Mouse (Mus musculus): ENCODE measurements around the gene Arhgdig.
A peak's percentile ranks its signal among the peaks of the same experiment; 100 is the strongest.

Gene Arhgdig

DNA sequence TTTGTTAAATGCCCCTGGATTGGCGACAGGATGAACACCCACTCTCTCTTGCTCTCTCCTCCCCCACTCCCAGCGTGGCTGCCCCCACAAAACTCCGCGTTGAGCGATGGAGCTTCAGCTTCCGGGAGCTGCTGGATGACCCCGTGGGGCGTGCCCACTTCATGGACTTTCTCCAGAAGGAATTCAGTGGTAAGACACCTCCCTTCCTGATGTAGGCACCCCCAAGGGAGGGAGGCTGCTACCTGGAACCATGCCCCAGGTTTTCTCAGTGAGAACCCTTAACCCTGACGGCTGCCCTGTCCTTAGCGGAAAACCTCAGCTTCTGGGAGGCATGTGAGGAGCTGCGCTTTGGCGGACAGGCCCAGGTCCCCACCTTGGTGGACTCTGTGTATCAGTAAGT lies at the start of gene Arhgdig:
Gene Arhgdig, minus strand, starts transcription at position 101 of the 400 bp plus-strand sequence.
- DNase-seq, result no peak

DNA sequence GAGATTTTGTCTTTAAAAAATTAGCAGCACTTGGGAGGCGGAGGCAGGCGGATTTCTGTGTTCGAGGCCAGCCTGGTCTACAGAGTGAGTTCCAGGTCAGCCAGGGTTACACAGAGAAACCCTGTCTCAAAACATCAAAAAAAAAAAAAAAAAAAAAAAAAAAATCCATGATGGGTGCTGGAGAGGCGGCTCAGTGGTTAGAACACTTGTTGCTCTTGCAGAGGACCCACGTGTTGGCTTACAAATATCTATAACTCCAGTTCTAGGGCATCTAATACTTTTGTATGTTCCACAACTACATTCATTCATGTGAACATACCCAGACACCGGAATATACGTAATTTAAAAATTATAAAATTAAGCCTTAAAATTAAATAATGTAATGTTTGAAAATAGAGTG lies 47.7 kb upstream of the Arhgdig start:
- no peak for DNase-seq

GRCm38 (mm10) chr17:26253399-26253798 lies 45.8 kb upstream of the Arhgdig start:
- DNase-seq, result no peak

DNA sequence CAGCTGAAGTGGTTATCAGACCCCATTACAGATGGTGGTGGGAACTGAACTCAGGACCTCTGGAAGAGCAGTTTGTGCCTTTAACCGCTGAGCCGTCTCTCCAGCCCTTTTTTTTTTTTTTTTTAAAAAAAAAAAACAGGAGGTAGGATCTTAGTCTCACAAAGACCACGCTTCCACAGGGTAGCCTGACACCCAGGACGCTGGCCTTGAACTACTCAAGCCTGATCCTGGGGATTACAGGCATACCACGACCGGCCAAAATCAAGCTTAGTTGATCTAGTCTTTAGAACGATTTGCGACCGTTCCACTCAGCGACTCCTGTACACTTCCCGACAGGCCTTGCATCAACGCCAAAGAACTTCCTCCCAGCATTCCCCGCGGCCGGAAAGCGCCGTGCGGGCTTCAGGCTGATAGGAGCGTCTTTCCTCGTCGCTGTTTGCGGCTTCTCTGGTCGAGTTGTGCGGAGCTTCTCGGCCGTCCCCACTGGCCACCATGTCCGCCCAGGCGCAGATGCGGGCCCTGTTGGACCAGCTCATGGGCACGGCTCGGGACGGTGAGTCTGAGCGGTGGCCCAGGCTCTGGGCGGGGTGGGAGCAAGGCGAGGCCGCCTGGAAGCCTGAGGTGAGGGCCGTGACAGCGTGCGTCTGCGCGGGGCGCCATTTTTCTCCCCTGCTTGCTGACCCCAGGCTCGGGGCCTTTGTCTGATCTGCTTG lies 45.1 kb upstream of the Arhgdig start, which contains the start of gene Luc7l:
Gene Luc7l, plus strand, starts transcription at position 358 of the 713 bp plus-strand sequence.
- peak; percentile 93 for DNase-seq

GRCm38 (mm10) chr17:26251886-26252538 lies 44.4 kb upstream of the Arhgdig start:
- DNase-seq, result no peak

GRCm38 (mm10) chr17:26244101-26244841 lies 36.7 kb upstream of the Arhgdig start, which contains the start of gene Fam234a:
TSS of gene Fam234a (minus strand) at chr17:26244242.
- peak; percentile 89 for DNase-seq

GRCm38 (mm10) chr17:26243471-26244100 lies 36.0 kb upstream of the Arhgdig start:
- no peak for DNase-seq

- DNase-seq, result no peak
Observed at GRCm38 (mm10) chr17:26240990-26241389, 33.4 kb upstream of the Arhgdig start.

GRCm38 (mm10) chr17:26240120-26240790 lies 32.7 kb upstream of the Arhgdig start:
- no peak for DNase-seq

DNA sequence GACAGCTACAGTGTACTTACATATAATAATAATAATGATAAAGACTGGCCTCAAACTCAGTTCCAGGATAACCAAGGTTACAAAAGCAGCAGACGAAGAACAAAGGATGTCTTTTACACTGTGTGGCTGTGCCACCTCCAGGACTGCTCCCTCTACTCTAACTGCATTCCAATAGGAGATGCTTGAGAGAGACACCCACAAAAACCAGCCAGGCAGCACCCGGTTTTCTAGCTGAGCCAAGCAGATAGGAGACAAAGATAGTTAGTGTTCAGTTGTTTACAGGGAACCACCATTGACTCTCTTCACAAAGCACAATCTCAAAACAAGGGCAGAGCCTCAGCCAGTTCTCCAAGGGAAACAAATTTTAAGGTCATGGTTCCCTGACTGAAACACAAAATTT lies 32.0 kb upstream of the Arhgdig start:
- no peak for DNase-seq

DNA sequence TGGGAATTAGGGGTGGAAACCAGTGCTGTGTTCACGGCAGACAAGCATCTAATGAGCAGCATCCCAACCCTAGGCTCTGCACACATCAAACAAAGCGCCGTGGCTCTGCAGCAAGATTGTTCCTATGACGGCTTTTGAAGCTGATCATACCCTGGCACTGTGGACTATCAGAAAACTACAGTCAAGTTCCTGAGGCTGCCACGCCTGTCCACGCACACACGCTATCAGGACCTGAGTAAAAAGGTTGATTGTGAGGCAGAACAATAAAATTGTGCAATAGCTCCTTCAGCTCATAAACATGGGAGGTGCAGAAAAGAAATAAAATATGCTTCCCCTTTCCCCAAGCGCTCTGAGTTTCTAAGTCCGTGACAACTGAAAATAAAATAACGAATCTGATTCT lies 30.1 kb upstream of the Arhgdig start:
- DNase-seq, result no peak

GRCm38 (mm10) chr17:26235077-26235815 lies 27.7 kb upstream of the Arhgdig start:
- no peak for DNase-seq

DNA sequence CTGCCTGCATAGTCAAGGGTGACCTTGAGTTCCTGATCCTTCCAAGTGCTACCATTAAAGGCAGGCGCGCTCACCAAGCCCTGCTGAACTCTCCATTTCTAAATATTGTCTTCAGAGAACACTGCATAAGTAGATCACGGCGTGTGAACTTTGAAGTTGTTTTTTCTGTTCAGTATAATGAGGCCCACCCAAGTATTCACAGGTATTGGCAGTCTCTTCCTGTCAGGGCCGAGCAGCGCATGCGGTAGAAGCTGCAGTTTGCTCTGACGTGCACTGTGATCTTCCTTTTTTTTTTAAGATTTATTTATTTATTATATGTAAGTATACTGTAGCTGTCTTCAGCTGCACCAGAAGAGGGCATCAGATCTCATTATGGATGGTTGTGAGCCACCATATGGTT lies 26.8 kb upstream of the Arhgdig start:
- no peak for DNase-seq

GRCm38 (mm10) chr17:26232863-26233262 lies 25.3 kb upstream of the Arhgdig start:
- DNase-seq, result no peak

- no peak for DNase-seq
Observed at GRCm38 (mm10) chr17:26231156-26231555, 23.6 kb upstream of the Arhgdig start.

DNA sequence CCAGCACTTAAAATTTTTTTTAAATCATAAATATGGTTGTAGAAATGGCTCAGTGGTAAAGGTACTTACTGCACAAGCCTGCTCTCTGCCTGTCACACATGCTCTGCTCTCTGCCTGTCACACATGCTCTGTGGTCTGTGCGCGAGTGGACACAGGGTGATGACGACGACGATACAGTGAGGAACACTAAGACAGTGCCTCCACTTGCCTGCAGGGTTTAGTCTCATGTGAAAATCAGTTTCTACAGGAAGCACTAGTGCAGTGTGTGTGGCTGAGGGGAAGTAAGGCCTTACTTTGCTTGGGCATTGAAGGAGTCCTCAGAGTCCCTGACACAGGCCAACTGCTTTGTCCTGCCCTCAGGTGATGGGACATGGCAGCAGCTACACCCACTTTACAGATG lies 22.2 kb upstream of the Arhgdig start:
- no peak for DNase-seq

DNA sequence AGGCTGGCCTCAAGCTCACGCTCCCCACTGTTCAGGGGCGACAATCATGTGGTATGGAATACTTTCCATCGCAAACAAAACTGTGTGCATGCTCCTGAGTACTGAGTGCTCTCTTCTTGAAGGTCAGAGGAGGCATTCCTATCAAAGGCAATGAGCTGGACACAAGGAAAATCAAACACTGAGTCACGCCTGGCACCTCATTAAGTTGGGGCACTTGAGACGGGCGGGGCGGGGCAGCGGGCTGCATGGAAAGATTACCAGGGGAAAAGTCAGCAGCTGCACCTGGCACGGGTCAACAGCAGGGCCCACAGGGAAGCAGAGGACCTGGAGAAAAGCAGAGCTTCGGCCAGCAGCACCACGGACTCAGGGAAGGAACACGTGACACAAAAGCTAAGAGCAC lies 17.6 kb upstream of the Arhgdig start:
- DNase-seq, result no peak

- DNase-seq, result no peak
Observed at GRCm38 (mm10) chr17:26221508-26221907, 13.9 kb upstream of the Arhgdig start.

GRCm38 (mm10) chr17:26212681-26213080 lies 5.1 kb upstream of the Arhgdig start:
- no peak for DNase-seq

DNA sequence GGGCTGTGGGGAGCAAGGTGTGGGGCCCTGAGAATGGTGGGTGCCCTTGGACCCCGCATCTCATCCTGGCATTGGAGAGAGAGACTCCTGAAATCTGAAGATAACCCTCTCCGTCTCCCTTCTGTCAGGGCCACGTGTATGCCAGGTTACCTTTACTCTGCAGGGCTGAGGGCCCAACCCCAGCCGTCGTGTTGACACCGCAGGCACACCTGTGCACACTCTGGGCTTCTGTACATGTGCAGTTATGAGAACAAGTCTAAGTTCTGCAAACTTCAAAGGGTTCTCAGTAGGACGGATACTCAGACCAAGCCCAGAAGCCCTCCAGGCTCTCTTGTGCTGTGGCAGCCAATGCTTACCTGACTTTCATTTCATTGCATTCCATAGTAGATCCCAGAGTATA lies 4.7 kb upstream of the Arhgdig start:
- no peak for DNase-seq

GRCm38 (mm10) chr17:26206392-26206791 lies 1.2 kb downstream of the Arhgdig start:
- DNase-seq, result no peak

DNA sequence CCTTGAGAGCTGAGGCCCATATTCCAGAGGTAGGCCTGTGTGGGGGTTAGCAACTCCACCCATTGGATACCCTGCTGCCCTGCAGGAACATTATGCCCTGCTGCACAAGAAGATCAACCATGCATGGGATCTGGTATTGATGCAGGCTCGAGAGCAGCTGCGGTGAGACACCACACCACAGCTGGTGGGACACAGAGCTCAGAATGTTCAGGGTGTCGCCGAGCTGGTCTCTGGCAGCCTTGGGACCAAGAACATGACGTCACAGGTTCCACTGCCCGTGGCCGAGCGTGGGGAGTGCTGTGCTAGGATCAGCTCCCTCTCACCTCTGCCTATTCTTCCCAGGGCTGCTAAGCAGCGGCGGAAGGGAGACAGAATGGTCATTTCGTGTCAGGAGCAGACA lies 2.8 kb downstream of the Arhgdig start:
- no peak for DNase-seq

All from cerebellum, adult 8-10 months (tissue).